Mouse (Mus musculus) stomach, adult 2 months (tissue): ENCODE measurements around the gene Hephl1. TPM values are rescaled to one million over a fixed set of nuclear protein-coding genes. Genes with fewer than 3 reads are reported as not detected.

Source experiments
- polyA plus RNA-seq: library from polyadenylated mRNA; depleted of rRNA; stranded (reverse); fragments of >200 nt; gene quantifications from 2 replicates; pipeline ENCODE4 v1.2.3, GENCODE M21; 2012; rRNA removed

Hephl1 gene
- polyA plus RNA-seq, result 0.05 and 0.12 TPM in 2 replicates

GRCm38 (mm10) chr9:15112008-15112407 lies at the start of gene Hephl1:
Hephl1 (minus strand) TSS chr9:15112108.

DNA sequence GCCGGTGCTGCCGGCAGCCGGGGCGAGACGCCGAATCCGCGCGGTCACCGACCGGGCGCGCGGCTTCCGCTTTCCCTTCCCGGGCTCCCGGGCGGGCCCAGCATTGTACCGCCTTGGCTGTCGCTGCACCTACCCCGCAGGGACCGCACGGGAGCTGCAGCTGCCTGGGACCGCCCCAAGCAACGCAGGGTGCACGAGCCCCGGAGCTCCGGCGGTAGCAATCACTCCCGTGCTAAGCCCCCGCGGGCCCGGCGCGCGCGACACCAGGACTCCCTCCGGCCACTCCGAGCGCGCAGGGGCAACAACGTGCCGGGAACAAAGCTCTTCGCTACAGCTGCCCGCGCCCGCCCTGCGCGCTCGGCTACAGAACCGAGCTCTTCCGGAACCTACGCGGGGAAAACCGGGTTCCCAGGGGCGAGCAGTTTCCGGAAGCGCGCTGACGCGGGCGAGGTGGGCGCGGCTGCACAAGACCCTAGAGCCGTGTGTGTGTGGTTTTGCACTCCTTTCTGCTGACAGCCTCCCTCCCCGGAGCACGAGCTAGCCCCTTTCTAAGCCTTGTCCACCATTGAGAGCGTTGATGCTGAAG lies 66.7 kb downstream of the Hephl1 start, which contains the start of gene Panx1:
Panx1 (minus strand) TSS at position 395 of the 586 bp plus-strand sequence.

Other genes starting within 250 kb of the Hephl1 start
- 0.28 TPM in 1 of 2 replicates, not detected in the other for gene Izumo1r, start 208.2 kb downstream of the Hephl1 start, polyA plus RNA-seq
- gene Panx1, start 66.6 kb downstream of the Hephl1 start, polyA plus RNA-seq, result 22.4 and 23.3 TPM in 2 replicates
- 30.1 and 33.3 TPM in 2 replicates for gene Vstm5, start 126.9 kb upstream of the Hephl1 start, polyA plus RNA-seq
- 8.4 and 9.1 TPM in 2 replicates for gene Med17, start 167.8 kb upstream of the Hephl1 start, polyA plus RNA-seq
- 1.3 and 2.2 TPM in 2 replicates for gene Taf1d, start 194.1 kb upstream of the Hephl1 start, polyA plus RNA-seq
- gene 4931406C07Rik, start 194.3 kb upstream of the Hephl1 start, polyA plus RNA-seq, result 0.89 and 1.7 TPM in 2 replicates
- gene Cep295, start 245.7 kb upstream of the Hephl1 start, polyA plus RNA-seq, result 0.58 TPM in 2 replicates